Mouse (Mus musculus): ENCODE measurements around the gene Irx5.

The Irx5 gene

GRCm38 (mm10) chr8:92357398-92357981, at the start of gene Irx5:
Irx5 (plus strand) TSS chr8:92357625.
- no peak for DNase-seq

DNA sequence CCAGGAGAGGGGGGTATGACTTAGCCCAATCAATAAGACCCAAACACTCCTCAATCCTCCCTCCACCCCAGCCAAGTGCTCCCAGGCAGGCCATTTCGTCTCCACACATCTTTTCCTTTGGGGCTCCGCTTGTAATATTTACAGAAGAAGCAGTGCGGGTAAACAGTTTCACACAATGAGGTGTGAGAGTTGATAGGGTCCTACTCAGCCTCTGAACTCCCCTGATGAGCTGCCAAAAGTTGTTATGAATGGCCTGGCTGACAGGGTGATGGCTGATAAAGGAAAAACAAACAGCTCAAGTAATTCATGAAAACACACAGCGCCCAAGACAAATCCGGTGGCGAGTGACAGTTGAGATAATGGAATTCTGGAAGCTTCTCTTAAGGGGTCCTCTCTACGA, 45.2 kb upstream of the Irx5 start:
- no peak for DNase-seq

DNA sequence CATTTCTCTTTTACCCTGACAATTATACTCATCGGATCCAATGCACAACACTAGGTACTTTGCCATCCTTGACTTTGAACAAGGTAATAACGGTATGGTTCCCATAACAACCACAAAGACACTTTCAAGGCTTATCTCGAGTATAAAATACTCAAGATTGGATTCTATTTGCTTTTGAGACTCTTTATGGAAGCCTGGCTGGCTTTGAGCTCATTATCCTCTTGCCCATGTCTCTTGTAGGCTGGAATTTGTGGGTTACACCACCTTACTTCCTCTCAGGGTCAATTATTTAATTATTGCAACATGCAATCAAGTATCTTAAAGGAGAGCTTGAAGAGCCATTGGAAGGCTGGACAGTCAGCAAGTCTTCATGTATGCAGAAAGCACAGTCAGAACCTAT, 43.7 kb upstream of the Irx5 start:
- DNase-seq, result no peak

GRCm38 (mm10) chr8:92323751-92324150, 33.7 kb upstream of the Irx5 start:
- DNase-seq, result no peak

- DNase-seq, result no peak
These were observed 30.2 kb upstream of the Irx5 start for GRCm38 (mm10) chr8:92327176-92327575.

DNA sequence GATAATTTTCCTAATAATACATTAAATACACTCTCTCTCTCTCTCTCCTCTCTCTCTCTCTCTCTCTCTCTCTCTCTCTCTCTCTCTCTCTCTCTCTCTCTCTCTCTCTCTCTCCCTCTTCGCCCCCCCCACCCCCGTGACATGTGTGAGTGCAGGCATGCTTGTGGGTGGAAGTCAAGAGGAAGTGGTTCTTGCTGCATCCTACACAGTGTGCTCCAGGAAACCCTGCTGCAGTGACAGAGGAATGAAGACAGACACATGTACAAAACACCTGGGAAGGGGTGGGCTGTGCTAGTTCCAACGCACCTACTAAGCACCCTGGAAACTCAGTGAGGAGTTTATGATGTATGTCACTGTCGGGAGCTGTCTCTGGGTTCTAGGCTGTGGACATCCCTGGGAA, 28.2 kb upstream of the Irx5 start:
- DNase-seq, result peak; percentile 25

- no peak for DNase-seq
These were observed 25.6 kb upstream of the Irx5 start for GRCm38 (mm10) chr8:92331811-92332210.

GRCm38 (mm10) chr8:92333406-92333805, 24.0 kb upstream of the Irx5 start:
- DNase-seq, result no peak

- DNase-seq, result no peak
These were observed 22.3 kb upstream of the Irx5 start for GRCm38 (mm10) chr8:92335079-92335478.

GRCm38 (mm10) chr8:92336041-92336440, 21.4 kb upstream of the Irx5 start:
- no peak for DNase-seq

GRCm38 (mm10) chr8:92343544-92343943, 13.9 kb upstream of the Irx5 start:
- DNase-seq, result no peak

DNA sequence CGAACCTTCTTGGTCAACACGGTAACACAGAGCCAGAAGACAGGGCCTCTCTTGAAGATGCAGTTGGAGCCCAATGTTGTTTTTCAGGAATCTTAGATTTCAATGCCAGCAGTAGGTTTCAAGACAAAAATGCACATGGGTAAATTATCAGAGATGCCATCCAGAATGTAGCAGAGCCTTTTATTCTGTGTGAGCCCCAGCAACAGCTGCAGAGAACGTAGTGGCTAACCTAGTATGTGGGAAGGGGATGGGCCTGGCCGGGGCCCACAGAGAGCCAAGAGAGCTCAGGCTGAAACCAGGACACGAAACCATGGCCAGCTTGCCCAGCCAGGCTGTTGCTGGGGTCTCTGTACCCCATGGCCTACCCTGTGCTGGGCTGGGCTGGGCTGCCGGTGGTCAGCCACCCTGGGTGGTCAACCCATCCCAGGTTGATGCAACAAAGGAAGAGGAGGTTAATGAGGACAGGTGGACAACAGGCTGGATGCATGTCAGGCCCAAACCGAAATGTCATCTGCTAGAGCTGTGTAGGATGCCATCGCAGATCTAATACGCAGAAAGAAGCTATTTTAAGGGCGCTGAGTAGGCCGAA, 7.4 kb upstream of the Irx5 start:
- DNase-seq, result no peak

GRCm38 (mm10) chr8:92353405-92353804, 4.0 kb upstream of the Irx5 start:
- DNase-seq, result no peak

DNA sequence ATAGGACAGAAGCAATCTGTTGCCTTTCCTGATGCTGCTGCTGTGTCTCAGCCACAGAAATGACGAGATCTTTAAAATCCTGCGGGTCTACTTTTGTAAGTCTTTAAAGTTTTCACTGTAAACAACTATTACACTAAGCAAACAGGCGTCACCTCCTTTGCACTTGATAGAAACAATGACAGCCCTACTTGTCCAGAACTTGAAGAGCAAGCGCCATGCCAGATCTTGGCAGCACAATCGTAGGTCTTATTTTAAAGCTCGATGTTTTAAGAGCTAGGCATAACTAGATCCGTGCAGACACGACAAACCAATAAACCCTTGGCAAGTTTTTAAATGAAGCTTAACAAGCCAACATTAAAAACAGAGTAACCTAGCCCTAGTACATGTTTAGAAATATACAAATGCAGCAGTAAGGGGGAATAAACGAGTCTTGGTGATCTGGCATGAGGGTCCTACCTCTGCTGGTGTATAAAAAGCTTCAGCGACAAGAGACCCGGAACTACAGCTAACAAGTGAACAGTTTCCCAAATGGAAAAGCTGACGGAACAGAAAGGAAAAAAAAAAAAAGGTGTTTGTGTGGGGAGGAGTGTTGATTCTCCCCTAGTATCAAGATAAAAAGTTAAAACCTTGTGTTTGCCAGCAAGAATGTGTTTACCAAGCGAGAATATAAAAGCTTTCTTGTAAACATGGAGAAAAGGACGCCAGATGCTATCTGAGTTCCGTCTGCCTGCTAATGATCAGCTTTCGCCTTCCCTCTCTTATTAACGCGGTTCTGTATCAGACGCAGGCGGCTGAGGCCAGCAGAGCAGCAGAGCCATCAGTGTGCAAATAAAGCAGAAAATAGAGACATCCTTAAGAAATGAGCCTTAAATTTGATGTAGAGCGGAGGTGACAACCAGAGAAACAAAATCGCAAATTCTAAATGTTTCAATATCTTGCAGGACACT, 2.6 kb upstream of the Irx5 start:
- no peak for DNase-seq

DNA sequence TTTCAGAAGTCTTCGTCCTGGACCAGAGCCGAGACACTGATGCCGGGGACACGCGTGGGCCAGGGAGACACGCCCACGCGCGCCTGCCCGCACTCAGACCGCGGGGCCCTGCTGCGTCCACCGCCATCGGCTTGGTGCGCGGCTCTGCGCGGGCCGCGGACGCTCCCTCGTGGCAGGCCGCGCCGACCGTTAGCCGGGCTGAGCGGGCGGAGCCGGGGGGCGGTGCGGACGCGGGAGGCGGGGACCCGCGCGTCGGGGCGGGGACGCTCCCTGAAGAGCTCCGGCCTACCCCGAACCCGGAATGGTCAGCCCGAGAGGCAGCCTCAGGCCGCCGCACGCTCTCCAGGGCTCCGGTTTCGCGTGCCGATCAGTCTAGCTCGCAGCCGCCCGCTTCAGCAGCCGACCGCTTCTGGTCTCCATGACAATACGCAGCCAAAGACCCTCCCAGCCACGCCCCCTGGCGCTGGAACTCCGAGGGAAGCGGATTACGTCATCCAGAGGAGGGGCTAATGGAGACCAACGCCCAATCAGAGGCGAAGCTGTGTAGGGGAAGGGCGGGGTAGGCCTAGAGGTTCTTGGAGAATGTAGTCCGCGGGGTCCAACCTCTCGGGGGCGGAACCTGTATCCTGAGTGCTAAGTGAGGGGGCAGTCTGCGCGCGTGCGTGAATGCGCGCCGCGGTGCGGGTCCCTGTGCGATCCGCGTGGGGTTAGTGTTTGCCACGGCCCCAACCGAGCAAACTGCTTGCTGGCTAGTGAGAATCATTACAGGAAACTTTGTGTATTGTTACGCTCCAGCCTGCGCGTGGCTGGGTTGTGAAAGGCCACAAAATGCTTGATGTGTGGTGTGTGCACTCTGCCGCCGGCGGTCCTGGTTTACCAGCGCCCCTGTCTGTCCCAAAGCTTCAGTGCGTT, 1.5 kb upstream of the Irx5 start:
- DNase-seq, result peak; percentile 95

- DNase-seq, result no peak
These were observed 631 bp upstream of the Irx5 start for GRCm38 (mm10) chr8:92356613-92357375.

DNA sequence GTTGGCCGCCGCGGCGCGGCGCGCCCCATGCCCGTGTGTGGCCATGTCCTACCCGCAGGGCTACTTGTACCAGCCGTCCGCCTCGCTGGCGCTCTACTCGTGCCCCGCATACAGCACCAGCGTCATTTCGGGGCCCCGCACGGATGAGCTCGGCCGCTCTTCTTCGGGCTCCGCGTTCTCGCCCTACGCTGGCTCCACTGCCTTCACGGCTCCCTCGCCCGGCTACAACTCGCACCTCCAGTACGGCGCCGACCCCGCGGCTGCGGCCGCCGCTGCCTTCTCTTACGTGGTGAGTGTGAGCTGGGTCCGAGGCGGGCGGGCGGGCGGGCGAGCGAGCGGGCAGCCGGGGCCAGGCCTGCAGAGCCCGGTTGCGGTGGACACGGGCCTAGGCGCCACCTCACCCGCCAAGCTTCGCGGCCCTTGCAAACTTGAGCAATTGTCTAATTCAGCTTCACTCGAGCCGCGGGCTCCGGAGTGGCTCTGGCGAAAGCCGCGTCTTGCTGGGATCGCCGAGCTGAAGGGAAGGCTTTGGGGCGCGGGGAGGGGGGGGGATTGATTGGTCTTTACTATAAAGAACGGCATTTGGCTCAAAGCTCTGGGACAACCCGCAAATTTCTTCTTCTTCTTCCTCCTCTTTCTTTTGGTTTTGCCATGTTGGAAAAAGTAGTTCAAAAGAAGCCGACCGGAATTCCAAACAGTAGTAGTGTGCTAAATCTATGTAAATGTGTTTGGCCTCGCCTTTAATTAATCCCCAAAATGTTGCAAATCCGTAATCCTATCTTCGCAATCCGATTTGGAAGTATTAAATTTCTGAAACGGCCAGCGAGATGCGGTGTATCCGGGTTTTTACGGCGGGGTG, 945 bp downstream of the Irx5 start:
- no peak for DNase-seq

- DNase-seq, result no peak
These were observed 1.8 kb downstream of the Irx5 start for GRCm38 (mm10) chr8:92359000-92359832.

DNA sequence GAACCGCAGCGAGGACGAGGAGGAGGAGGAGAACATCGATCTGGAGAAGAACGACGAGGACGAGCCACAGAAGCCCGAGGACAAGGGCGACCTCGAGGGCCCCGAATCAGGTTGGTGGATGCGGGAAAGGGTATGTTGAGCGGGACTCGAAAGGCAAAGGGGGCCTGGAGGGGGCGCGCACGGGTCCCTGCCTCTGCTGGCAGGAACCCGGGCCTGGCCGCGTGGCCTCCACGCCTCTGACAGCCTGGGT, 2.3 kb downstream of the Irx5 start:
- peak; percentile 6 for DNase-seq

DNA sequence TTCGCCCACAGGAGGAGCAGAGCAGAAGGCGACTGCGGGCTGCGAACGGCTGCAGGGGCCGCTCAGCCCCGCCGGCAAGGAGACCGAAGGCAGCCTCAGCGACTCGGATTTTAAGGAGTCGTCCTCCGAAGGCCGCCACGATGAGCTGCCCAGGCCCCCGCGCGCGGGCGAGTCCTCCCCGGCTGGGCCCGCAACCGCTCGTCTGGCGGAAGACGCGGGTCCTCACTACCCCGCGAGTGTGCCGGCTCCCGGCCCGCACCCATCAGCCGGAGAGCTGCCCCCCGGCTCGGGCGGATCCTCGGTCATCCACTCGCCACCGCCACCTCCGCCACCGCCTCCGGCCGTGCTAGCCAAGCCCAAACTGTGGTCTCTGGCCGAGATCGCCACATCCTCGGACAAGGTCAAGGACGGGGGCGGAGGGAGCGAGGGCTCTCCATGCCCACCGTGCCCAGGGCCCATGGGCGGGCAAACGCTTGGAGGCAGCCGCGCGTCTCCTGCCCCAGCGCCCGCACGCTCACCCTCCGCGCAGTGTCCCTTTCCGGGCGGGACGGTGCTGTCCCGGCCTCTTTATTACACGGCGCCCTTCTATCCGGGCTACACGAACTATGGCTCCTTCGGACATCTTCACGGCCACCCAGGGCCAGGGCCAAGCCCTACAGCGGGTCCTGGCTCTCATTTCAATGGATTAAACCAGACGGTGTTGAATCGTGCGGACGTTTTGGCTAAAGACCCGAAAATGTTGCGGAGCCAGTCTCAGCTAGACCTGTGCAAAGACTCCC, 2.8 kb downstream of the Irx5 start:
- DNase-seq, result no peak
